In the genomic region with DNA sequence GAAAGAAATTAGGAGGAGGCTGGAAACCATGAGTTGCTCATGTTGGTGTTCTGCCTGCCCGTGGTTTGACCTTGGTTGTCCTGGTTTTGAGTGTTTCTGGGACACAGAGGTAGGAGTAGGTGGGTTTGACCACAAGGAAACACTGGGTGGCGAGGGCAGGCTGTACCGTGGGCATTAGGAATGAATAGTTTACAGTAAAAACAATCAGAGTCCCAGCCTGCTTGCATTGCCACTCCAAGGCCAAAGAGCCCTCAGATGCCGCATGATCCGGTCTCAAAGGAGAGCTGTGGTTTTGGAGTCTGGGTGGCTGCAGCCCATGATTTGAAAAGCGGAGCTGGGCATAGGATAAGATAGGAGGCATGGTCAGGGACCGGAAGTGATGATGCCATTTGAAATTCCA, we compare ENCODE assay signal across 21 mouse cellular contexts.
A peak's percentile ranks its signal among the peaks of the same experiment; 100 is the strongest.
DNase-seq lines count a peak whose midpoint lies in the region; ATAC-seq and TF ChIP-seq lines count a peak whose summit lies in the region.
"Had no signal": no experiment of that assay in that cellular context is flagged by ENCODE, and none has a peak within 500 bp of the region (broad histone marks: within the 10 kb centered on the region; RNA-seq: fewer than 3 reads in every experiment).

No protein-coding gene starts in this region.

- DNase-seq in ovary, adult 18-20 months (ENCODE audit: low spot score), result peak; percentile 55
- no peak for DNase-seq in ovary, postnatal 14 days (ENCODE audit: low spot score)
- DNase-seq in 3134 (ENCODE audit: extremely low read depth, insufficient read length, low spot score), result peak; percentile 45
- DNase-seq in 416B (ENCODE audit: low read depth), result peak; percentile 26
- DNase-seq in midbrain, postnatal 0 days (ENCODE audit: low spot score), result no peak
- no peak for DNase-seq in frontal cortex, postnatal 14 days (ENCODE audit: low spot score in 2 of 2)
- DNase-seq: adrenal gland, adult 8-10 months; adrenal gland, postnatal 14 days; adrenal gland, postnatal 36 days; cerebellum, adult 11-12 months; cerebellum, adult 2 months; cerebellum, adult 9-10 months; cerebellum, postnatal 10 days; cerebellum, postnatal 25 days; forebrain, postnatal 0 days had no signal

- no peak for TF ChIP-seq CTCF in midbrain, postnatal 0 days (IDR thresholded peaks at IDR 0.05)

- H3K27ac ChIP-seq in midbrain, postnatal 0 days (ENCODE audit: low read depth, low read length), result no peak overlapping the region
- H3K27ac ChIP-seq: embryonic facial prominence, embryonic 10.5 days; embryonic facial prominence, embryonic 12.5 days; forebrain, embryonic 13.5 days; forebrain, embryonic 15.5 days had no signal

- H3K9ac ChIP-seq in midbrain, postnatal 0 days (replicated peaks; ENCODE audit: low read length, poor library complexity, severe bottlenecking), result no peak overlapping the region
- H3K9ac ChIP-seq: embryonic facial prominence, embryonic 12.5 days; forebrain, embryonic 13.5 days; forebrain, embryonic 15.5 days; forebrain, postnatal 0 days had no signal

- no peaks in the 10 kb centered on the region for H3K9me3 ChIP-seq in midbrain, postnatal 0 days (ENCODE audit: low read length)
- H3K9me3 ChIP-seq: embryonic facial prominence, embryonic 10.5 days; embryonic facial prominence, embryonic 12.5 days; forebrain, embryonic 13.5 days; forebrain, embryonic 15.5 days had no signal

- H3K36me3 ChIP-seq in midbrain, postnatal 0 days (ENCODE audit: insufficient read depth, low read length), result no peaks in the 10 kb centered on the region
- H3K36me3 ChIP-seq: embryonic facial prominence, embryonic 10.5 days; embryonic facial prominence, embryonic 12.5 days; forebrain, embryonic 15.5 days had no signal

- H3K4me2 ChIP-seq in midbrain, postnatal 0 days (ENCODE audit: low read depth, low read length, poor library complexity, severe bottlenecking), result no peak overlapping the region
- H3K4me2 ChIP-seq: embryonic facial prominence, embryonic 12.5 days; forebrain, embryonic 13.5 days; forebrain, embryonic 15.5 days had no signal

- 84% methylated on average over 7 of the region's 7 CpGs for WGBS in midbrain, postnatal 0 days

- ATAC-seq in midbrain, postnatal 0 days (ENCODE audit: low FRiP score), result no peak
- ATAC-seq: activated CD4-positive, CD25-positive, alpha-beta regulatory T cell, adult 4 months; forebrain, embryonic 13.5 days; forebrain, embryonic 15.5 days; forebrain, postnatal 0 days; Patski had no signal

- H3K27me3 ChIP-seq in midbrain, postnatal 0 days (ENCODE audit: insufficient read depth, low read length), result no peaks in the 10 kb centered on the region
- H3K27me3 ChIP-seq: embryonic facial prominence, embryonic 12.5 days; forebrain, embryonic 13.5 days; forebrain, embryonic 15.5 days; Patski had no signal

- no peak overlapping the region for H3K4me3 ChIP-seq in midbrain, postnatal 0 days (ENCODE audit: low read depth, low read length)
- H3K4me3 ChIP-seq: embryonic facial prominence, embryonic 10.5 days; embryonic facial prominence, embryonic 12.5 days; forebrain, embryonic 13.5 days; forebrain, embryonic 15.5 days had no signal

- no peaks in the 10 kb centered on the region for H3K4me1 ChIP-seq in midbrain, postnatal 0 days (ENCODE audit: insufficient read depth, low read length)
- H3K4me1 ChIP-seq: embryonic facial prominence, embryonic 10.5 days; embryonic facial prominence, embryonic 12.5 days; forebrain, embryonic 13.5 days; forebrain, embryonic 15.5 days had no signal

Comparison
In these comparisons a context has a peak if more than half of its experiments do, and no peak if none do; other contexts are left out.
1. DNase-seq: peak in ovary, adult 18-20 months (single experiment), 3134 (single experiment) and 416B (single experiment); none in ovary, postnatal 14 days (single experiment), midbrain, postnatal 0 days (single experiment) and frontal cortex, postnatal 14 days (0 of 2).